Mouse (Mus musculus) bone marrow, adult 2 months (tissue): ENCODE results near the gene Alcam.

ENCODE experiments used
- CTCF ChIP-seq: fragments of 200-500 bp; IDR thresholded peaks from 2 replicates; pipeline ENCODE4 v1.5.1; 2011; ENCODE audit warnings: low read length, control low read depth; ENCODE audit not compliant: control insufficient read depth, insufficient read depth
- POLR2A ChIP-seq: fragments of 200-500 bp; IDR thresholded peaks from 2 replicates; pipeline ENCODE4 v1.6.1; 2011; ENCODE audit warnings: low read depth, mild to moderate bottlenecking, control low read depth, low read length, borderline replicate concordance; ENCODE audit not compliant: control insufficient read depth

GRCm38 (mm10) chr16:52363944-52364511, 89.8 kb downstream of the Alcam start:
- no peak for TF ChIP-seq CTCF
- TF ChIP-seq POLR2A, result no peak
